Mouse (Mus musculus) lung, adult 10 weeks (tissue): ENCODE results near the gene Pcyt2. TPM values are rescaled to one million over a fixed set of nuclear protein-coding genes. Genes with fewer than 3 reads are reported as not detected.

Experiments
- polyA plus RNA-seq: library from polyadenylated mRNA; stranded (reverse); fragments of 350-450 nt; fragmentation: Illumina TruSeq; extraction: RNeasy Lipid Tissue Mini Kit (QIAGEN cat#74804); gene quantifications from one replicate; pipeline ENCODE4 v1.2.3, GENCODE M21; 2014; ENCODE audit warnings: low read depth, low replicate concordance; ENCODE audit not compliant: insufficient read depth

The Pcyt2 gene
- polyA plus RNA-seq = 51.7 TPM

DNA sequence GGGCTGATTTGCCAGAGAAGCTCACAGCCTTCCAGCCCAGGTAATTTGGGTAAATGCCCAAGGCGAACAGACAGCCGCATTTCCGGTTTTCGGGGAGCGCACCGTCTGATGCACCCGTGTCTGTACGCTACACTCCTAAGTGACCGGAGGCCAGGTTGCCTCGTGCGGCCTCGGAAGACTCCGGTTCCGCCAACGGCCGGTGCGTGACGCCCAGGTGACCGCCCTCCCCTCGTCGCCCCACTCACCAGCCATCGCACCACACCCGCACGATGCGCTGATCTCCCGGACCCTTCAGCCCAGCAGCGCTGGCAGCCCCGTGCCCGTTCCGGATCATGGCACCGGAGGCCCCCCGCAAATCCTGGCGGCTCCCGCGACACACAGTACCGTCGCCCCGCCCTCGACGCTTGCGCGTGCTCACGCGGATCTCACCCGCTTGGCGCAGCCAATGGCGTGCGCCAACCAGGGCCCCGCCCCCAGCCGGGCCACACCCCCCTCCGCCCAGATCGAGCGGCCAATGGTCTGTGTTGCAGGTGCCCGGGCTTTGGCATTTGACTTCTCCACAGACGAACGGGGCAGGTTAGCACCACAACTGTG is at the start of gene Pcyt2:
Pcyt2 (minus strand) TSS at position 418 of the 594 bp plus-strand sequence.

DNA sequence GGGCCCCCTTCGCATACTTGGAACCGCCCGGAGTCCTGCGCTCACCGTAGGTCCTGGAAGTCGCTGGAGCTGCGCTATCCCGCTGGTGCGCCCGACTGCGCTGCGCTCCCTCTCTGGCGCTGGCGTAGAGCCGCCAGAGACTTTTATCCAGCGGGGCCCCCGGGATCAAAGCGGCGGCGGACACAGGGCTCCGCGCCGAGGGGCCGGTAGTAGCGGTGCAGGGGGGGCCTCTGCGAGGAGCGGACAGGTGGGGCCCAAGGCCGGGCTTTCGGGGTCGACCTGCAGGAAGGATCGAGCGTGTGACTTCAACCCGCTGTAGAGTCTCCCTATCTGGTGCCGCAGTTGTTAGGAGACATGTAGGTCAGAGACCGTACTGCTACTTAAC is 43.3 kb upstream of the Pcyt2 start, which contains the start of gene Notum:
Notum (minus strand) TSS at position 100 of the 385 bp plus-strand sequence.

DNA sequence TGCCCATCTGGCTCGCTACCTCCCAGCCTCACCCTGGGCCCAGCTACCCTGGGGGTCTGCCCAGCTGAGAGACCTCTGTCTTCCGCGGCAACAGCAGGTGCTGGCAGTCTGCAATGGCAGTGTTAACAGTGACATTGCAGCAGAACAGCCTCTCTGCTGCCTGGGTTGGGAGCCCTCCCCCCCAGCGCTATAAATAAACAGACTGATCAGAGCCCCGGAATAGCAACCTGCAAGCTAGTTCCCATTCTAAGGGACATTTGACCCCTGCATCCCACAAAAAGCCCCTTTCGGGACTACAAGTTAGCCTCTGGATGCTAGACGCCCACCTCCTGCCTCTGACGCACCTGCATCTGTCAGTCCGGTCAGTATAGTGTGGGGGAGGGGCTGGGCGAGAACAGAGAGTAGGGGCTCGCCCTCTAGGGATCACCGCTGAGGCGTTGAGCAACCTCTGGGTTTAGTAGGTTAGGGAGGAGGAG is 30.3 kb upstream of the Pcyt2 start, which contains the start of gene Myadml2:
Myadml2 (minus strand) TSS at position 158 of the 476 bp plus-strand sequence.

DNA sequence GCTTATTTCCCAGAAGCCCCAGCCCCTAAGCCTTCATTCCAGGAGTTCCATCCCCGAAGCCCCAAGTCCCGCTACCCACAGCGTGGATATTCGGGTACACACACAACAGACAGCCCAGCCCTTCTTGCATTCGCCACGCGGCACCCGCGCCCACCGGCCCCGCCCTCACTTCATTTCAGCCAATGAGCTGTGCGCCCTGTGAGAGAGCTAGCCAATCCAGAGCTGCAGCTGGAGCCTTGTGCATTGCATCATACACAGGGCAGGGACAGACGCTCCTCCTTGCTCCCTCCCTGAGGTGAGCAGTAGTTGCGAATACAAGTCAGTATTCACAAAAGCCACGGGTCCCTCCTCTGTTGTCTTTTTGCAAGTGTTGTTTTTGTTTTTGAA is 25.9 kb upstream of the Pcyt2 start, which contains the start of gene Pycr1:
Pycr1 (minus strand) TSS at position 169 of the 387 bp plus-strand sequence.

GRCm38 (mm10) chr11:120633520-120634343 is 16.0 kb upstream of the Pcyt2 start, which contains the start of gene Mafg:
Mafg (minus strand) TSS chr11:120633600.

GRCm38 (mm10) chr11:120625152-120625775 is 7.5 kb upstream of the Pcyt2 start, which contains the start of gene Sirt7:
Sirt7 (minus strand) TSS chr11:120625240.

GRCm38 (mm10) chr11:120608241-120609034 is 9.3 kb downstream of the Pcyt2 start, which contains the start of gene Npb:
Npb (plus strand) TSS chr11:120608477.

GRCm38 (mm10) chr11:120598283-120598989 is 19.3 kb downstream of the Pcyt2 start, which contains the start of the genes Alyref and Anapc11:
Alyref (minus strand) TSS chr11:120598365.
Anapc11 (plus strand) TSS chr11:120598421.

GRCm38 (mm10) chr11:120581490-120582267 is 36.1 kb downstream of the Pcyt2 start, which contains the start of gene Arhgdia:
Arhgdia (minus strand) TSS chr11:120581624.

DNA sequence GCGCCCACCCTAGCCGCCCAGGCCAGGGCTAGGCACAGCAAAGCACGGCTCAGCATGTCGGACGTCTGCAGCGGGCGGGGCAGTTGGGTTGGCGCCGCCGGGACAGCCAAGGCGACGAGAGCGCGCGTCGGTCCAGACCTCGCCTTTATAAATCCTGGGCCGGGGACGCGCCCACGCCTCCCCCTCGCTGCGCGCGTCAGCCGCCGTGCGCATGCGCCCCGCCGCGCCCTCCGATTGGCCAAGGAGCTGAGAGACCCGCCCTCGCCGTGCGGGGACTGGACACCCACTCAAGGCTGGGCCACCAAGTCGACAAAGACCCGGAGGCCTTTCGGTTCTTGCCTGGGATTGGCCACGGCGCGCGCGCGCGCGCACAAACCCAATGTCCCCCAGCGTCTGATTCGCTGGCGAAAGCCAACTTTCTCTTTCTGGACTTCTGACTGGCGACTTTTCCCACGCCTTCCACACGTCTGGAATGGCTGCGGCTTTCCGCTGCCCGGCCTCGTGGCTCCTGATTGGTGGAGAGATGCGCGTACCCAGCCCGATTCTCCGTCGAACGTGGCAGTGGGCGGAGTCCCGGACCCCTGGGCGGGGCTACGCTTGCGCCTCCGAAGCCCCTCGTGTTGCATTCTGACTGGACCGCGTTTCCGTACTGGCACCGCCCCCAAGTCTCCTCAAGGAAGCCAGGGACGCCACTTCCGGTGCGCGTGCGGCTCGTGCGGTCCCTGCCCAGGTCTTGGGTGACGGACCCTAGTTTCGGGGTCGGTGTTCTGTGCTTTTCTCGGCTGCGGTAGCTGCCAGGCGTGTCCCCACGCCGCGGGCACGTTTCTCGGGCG is 44.8 kb downstream of the Pcyt2 start, which contains the start of gene P4hb:
P4hb (minus strand) TSS at position 502 of the 833 bp plus-strand sequence.

Other genes starting within 250 kb of the Pcyt2 start
- 10.2 TPM for gene Faap100, start 239.2 kb downstream of the Pcyt2 start, polyA plus RNA-seq
- 19.5 TPM for gene Nploc4, start 180.2 kb downstream of the Pcyt2 start, polyA plus RNA-seq
- gene Tspan10, start 175.3 kb downstream of the Pcyt2 start, polyA plus RNA-seq = not detected
- not detected for gene Pde6g, start 164.4 kb downstream of the Pcyt2 start, polyA plus RNA-seq
- gene Oxld1, start 159.9 kb downstream of the Pcyt2 start, polyA plus RNA-seq = 13.4 TPM
- gene Ccdc137, start 159.8 kb downstream of the Pcyt2 start, polyA plus RNA-seq = 13.6 TPM
- gene Arl16, start 150.3 kb downstream of the Pcyt2 start, polyA plus RNA-seq = 10.8 TPM
- gene Mrpl12, start 133.3 kb downstream of the Pcyt2 start, polyA plus RNA-seq = 65.4 TPM
- 42.5 TPM for gene Slc25a10, start 126.1 kb downstream of the Pcyt2 start, polyA plus RNA-seq
- gene Gcgr, start 87.2 kb downstream of the Pcyt2 start, polyA plus RNA-seq = 0.15 TPM
- 138 TPM for gene Mcrip1, start 68.2 kb downstream of the Pcyt2 start, polyA plus RNA-seq
- gene Ppp1r27, start 66.8 kb downstream of the Pcyt2 start, polyA plus RNA-seq = not detected
- gene P4hb, start 44.7 kb downstream of the Pcyt2 start, polyA plus RNA-seq = 289 TPM
- 361 TPM for gene Arhgdia, start 36.3 kb downstream of the Pcyt2 start, polyA plus RNA-seq
- 49.0 TPM for gene Alyref, start 19.6 kb downstream of the Pcyt2 start, polyA plus RNA-seq
- gene Anapc11, start 19.5 kb downstream of the Pcyt2 start, polyA plus RNA-seq = 82.6 TPM
- gene Npb, start 9.5 kb downstream of the Pcyt2 start, polyA plus RNA-seq = 1.3 TPM
- 39.1 TPM for gene Sirt7, start 7.3 kb upstream of the Pcyt2 start, polyA plus RNA-seq
- 17.0 TPM for gene Mafg, start 15.7 kb upstream of the Pcyt2 start, polyA plus RNA-seq
- gene Pycr1, start 25.8 kb upstream of the Pcyt2 start, polyA plus RNA-seq = 1.4 TPM
- gene Myadml2, start 30.2 kb upstream of the Pcyt2 start, polyA plus RNA-seq = 1.6 TPM
- 8.1 TPM for gene Notum, start 43.2 kb upstream of the Pcyt2 start, polyA plus RNA-seq
- gene Aspscr1, start 55.0 kb upstream of the Pcyt2 start, polyA plus RNA-seq = 44.2 TPM
- 82.4 TPM for gene Cenpx, start 95.8 kb upstream of the Pcyt2 start, polyA plus RNA-seq
- gene Lrrc45, start 96.0 kb upstream of the Pcyt2 start, polyA plus RNA-seq = 15.4 TPM
- 44.3 TPM for gene Rac3, start 103.5 kb upstream of the Pcyt2 start, polyA plus RNA-seq
- 185 TPM for gene Dcxr, start 109.3 kb upstream of the Pcyt2 start, polyA plus RNA-seq
- 5,777 TPM for gene Cbr2, start 114.2 kb upstream of the Pcyt2 start, polyA plus RNA-seq
- gene Hmga1b, start 144.9 kb upstream of the Pcyt2 start, polyA plus RNA-seq = 0.87 TPM
- gene Rfng, start 166.3 kb upstream of the Pcyt2 start, polyA plus RNA-seq = 18.4 TPM
- 62.0 TPM for gene Gps1, start 166.3 kb upstream of the Pcyt2 start, polyA plus RNA-seq
- 23.6 TPM for gene Dus1l, start 178.5 kb upstream of the Pcyt2 start, polyA plus RNA-seq
- gene Fasn, start 206.6 kb upstream of the Pcyt2 start, polyA plus RNA-seq = 145 TPM